Mouse (Mus musculus) brain, embryonic 14.5 days (tissue): ENCODE data around the gene Mis18a.

Source experiments
- CTCF ChIP-seq: fragments of 200-500 bp; IDR thresholded peaks from 2 replicates; pipeline ENCODE4 v1.5.1; 2012; ENCODE audit warnings: inconsistent platforms, mild to moderate bottlenecking, moderate library complexity, borderline replicate concordance; ENCODE audit not compliant: insufficient read depth, insufficient read length; ENCODE audit errors: extremely low read depth
- POLR2A ChIP-seq: fragments of 200-500 bp; IDR thresholded peaks from 2 replicates; pipeline ENCODE4 v1.6.1; 2012; ENCODE audit warnings: mild to moderate bottlenecking, inconsistent platforms, borderline replicate concordance; ENCODE audit not compliant: poor library complexity, insufficient read depth, insufficient read length, severe bottlenecking; ENCODE audit errors: extremely low read depth

DNA sequence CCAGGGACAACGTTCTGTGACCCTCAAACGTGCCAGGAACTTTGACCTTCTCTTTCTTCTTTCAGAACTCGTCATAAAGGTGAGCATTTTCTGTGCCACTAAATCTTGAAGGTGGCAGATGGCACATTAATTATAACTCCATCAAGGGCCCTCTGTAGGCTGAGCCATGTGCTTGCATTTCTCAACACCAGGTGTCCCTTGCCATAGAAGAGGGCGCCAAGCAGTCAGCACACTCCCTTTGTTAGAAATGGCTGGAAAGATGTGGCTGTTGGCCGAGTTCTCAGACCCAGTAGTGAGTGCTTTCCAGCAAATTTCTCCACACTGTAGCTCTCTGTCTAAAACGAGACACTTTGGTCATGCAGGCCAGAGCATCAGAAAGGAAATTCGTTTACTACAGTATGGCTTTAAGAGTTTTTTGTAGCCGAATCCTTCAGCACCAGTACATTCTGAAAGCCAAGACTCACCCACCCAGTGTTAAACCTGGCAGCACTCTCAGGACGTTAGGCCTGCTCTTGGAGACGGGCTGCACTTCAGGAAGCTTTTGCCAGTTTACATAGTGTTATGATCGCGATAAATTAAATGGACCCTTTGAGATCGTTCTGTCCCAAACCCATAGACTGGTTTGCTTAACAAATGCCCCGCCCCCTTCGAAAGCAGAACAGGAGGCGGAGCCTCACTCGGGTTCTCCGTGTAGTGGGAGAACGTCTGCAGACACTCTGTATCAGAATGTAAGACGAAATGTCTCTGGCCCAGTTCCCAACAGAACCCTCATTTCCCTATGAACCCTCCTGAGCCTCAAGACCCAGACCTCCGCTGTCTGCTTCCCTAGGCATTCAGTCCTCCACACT lies 53.5 kb downstream of the Mis18a start:
- TF ChIP-seq CTCF, result no peak
- TF ChIP-seq POLR2A, result no peak
